Mouse (Mus musculus): ENCODE measurements at regions not wholly inside any gene's neighbourhood (a gene's known extent, or its start where the extent isn't known, plus 50 kb on each side); places are given as distances from the start of the nearest gene placed in this dataset.

- DNase-seq (ENCODE audit: low spot score in 2 of 2), result no peak
Measured at GRCm38 (mm10) chr3:117038280-117038927, 69.6 kb upstream of the Palmd start.

Measured in urinary bladder, postnatal 4 days (tissue).